Mouse (Mus musculus): ENCODE results near the gene Gm14862. TPM values are rescaled to one million over a fixed set of nuclear protein-coding genes. Genes with fewer than 3 reads are reported as not detected.

Gene Gm14862
- polyA plus RNA-seq, 1 experiment = not detected

GRCm38 (mm10) chrX:9274321-9274720, 17.6 kb upstream of the Gm14862 start:
- Histone ChIP-seq H3K27me3 (ENCODE audit: control insufficient read depth, insufficient read depth, low read length, poor library complexity, severe bottlenecking) (no peaks in the 10 kb centered on the region), H3K4me1 (ENCODE audit: control insufficient read depth, insufficient read depth, low read length) (no peaks in the 10 kb centered on the region), H3K9me3 (replicated peaks; ENCODE audit: control insufficient read depth, insufficient read depth, low read length, poor library complexity, severe bottlenecking) (no peaks in the 10 kb centered on the region), H3K9ac (ENCODE audit: low read depth, poor library complexity, severe bottlenecking) (no peak overlapping the region), H3K36me3 (ENCODE audit: control insufficient read depth, insufficient read depth, low read length, poor library complexity, severe bottlenecking) (no peaks in the 10 kb centered on the region), H3K27ac (ENCODE audit: insufficient read depth, low read length) (no peak overlapping the region), H3K4me3 (ENCODE audit: low read depth, low read length) (no peak overlapping the region)
- TF ChIP-seq CTCF (IDR thresholded peaks at IDR 0.05; ENCODE audit: low read depth, low read length) = no peak
- no peak for TF ChIP-seq EP300 (IDR thresholded peaks at IDR 0.05; ENCODE audit: insufficient read depth, low read depth, low read length)
- TF ChIP-seq POLR2A (IDR thresholded peaks at IDR 0.05; ENCODE audit: insufficient read depth, low read length) = no peak

- H3K27me3 ChIP-seq (ENCODE audit: control insufficient read depth, insufficient read depth, low read length, poor library complexity, severe bottlenecking) = no peaks in the 10 kb centered on the region
- H3K9ac ChIP-seq (ENCODE audit: low read depth, poor library complexity, severe bottlenecking) = peak overlapping the region; percentile 82
- H3K27ac ChIP-seq (ENCODE audit: insufficient read depth, low read length) = no peak overlapping the region
- H3K4me3 ChIP-seq (ENCODE audit: low read depth, low read length) = peak overlapping the region; percentile 97
- no peaks in the 10 kb centered on the region for H3K36me3 ChIP-seq (ENCODE audit: control insufficient read depth, insufficient read depth, low read length, poor library complexity, severe bottlenecking)
- TF ChIP-seq POLR2A (IDR thresholded peaks at IDR 0.05; ENCODE audit: insufficient read depth, low read length) (no peak), EP300 (IDR thresholded peaks at IDR 0.05; ENCODE audit: insufficient read depth, low read depth, low read length) (no peak), CTCF (IDR thresholded peaks at IDR 0.05; ENCODE audit: low read depth, low read length) (no peak)
- no peaks in the 10 kb centered on the region for H3K4me1 ChIP-seq (ENCODE audit: control insufficient read depth, insufficient read depth, low read length)
- H3K9me3 ChIP-seq (replicated peaks; ENCODE audit: control insufficient read depth, insufficient read depth, low read length, poor library complexity, severe bottlenecking) = no peaks in the 10 kb centered on the region
These were observed 16.8 kb upstream of the Gm14862 start for GRCm38 (mm10) chrX:9273377-9274002.

- H3K27ac ChIP-seq (ENCODE audit: insufficient read depth, low read length) = peak within 1 kb of the TSS; percentile 36; the same call in 1 of the 2 replicates
- no peak for TF ChIP-seq EP300 (IDR thresholded peaks at IDR 0.05; ENCODE audit: insufficient read depth, low read depth, low read length)
- no peak for TF ChIP-seq CTCF (IDR thresholded peaks at IDR 0.05; ENCODE audit: low read depth, low read length)
- TF ChIP-seq POLR2A (IDR thresholded peaks at IDR 0.05; ENCODE audit: insufficient read depth, low read length) = no peak
- peak within 1 kb of the TSS; percentile 82 for H3K9ac ChIP-seq (ENCODE audit: low read depth, poor library complexity, severe bottlenecking)
- no peaks in the 10 kb centered on the region for H3K9me3 ChIP-seq (replicated peaks; ENCODE audit: control insufficient read depth, insufficient read depth, low read length, poor library complexity, severe bottlenecking)
- peak within 1 kb of the TSS; percentile 97 for H3K4me3 ChIP-seq (ENCODE audit: low read depth, low read length)
- no peaks in the 10 kb centered on the region for H3K4me1 ChIP-seq (ENCODE audit: control insufficient read depth, insufficient read depth, low read length)
- H3K36me3 ChIP-seq (ENCODE audit: control insufficient read depth, insufficient read depth, low read length, poor library complexity, severe bottlenecking) = no peaks in the 10 kb centered on the region
- no peaks in the 10 kb centered on the region for H3K27me3 ChIP-seq (ENCODE audit: control insufficient read depth, insufficient read depth, low read length, poor library complexity, severe bottlenecking)
These were observed 16.0 kb upstream of the Gm14862 start, which contains the start of gene Xk for GRCm38 (mm10) chrX:9272460-9273361. Gene Xk (plus strand): TSS chrX:9272756.

- Histone ChIP-seq H3K27me3 (ENCODE audit: control insufficient read depth, insufficient read depth, low read length, poor library complexity, severe bottlenecking) (no peaks in the 10 kb centered on the region), H3K4me1 (ENCODE audit: control insufficient read depth, insufficient read depth, low read length) (no peaks in the 10 kb centered on the region), H3K4me3 (ENCODE audit: low read depth, low read length) (peak overlapping the region; percentile 72), H3K36me3 (ENCODE audit: control insufficient read depth, insufficient read depth, low read length, poor library complexity, severe bottlenecking) (no peaks in the 10 kb centered on the region), H3K27ac (ENCODE audit: insufficient read depth, low read length) (peak overlapping the region; percentile 36; the same call in 1 of the 2 replicates), H3K9me3 (replicated peaks; ENCODE audit: control insufficient read depth, insufficient read depth, low read length, poor library complexity, severe bottlenecking) (no peaks in the 10 kb centered on the region), H3K9ac (ENCODE audit: low read depth, poor library complexity, severe bottlenecking) (peak overlapping the region; percentile 82)
- no peak for TF ChIP-seq CTCF (IDR thresholded peaks at IDR 0.05; ENCODE audit: low read depth, low read length)
- no peak for TF ChIP-seq EP300 (IDR thresholded peaks at IDR 0.05; ENCODE audit: insufficient read depth, low read depth, low read length)
- TF ChIP-seq POLR2A (IDR thresholded peaks at IDR 0.05; ENCODE audit: insufficient read depth, low read length) = no peak
These were observed 15.3 kb upstream of the Gm14862 start for GRCm38 (mm10) chrX:9271947-9272459.

- Histone ChIP-seq H3K9ac (ENCODE audit: low read depth, poor library complexity, severe bottlenecking) (no peak overlapping the region), H3K27me3 (ENCODE audit: control insufficient read depth, insufficient read depth, low read length, poor library complexity, severe bottlenecking) (no peaks in the 10 kb centered on the region), H3K4me1 (ENCODE audit: control insufficient read depth, insufficient read depth, low read length) (no peaks in the 10 kb centered on the region), H3K27ac (ENCODE audit: insufficient read depth, low read length) (no peak overlapping the region), H3K36me3 (ENCODE audit: control insufficient read depth, insufficient read depth, low read length, poor library complexity, severe bottlenecking) (no peaks in the 10 kb centered on the region), H3K4me3 (ENCODE audit: low read depth, low read length) (no peak overlapping the region), H3K9me3 (replicated peaks; ENCODE audit: control insufficient read depth, insufficient read depth, low read length, poor library complexity, severe bottlenecking) (no peaks in the 10 kb centered on the region)
- TF ChIP-seq CTCF (IDR thresholded peaks at IDR 0.05; ENCODE audit: low read depth, low read length) = no peak
- TF ChIP-seq POLR2A (IDR thresholded peaks at IDR 0.05; ENCODE audit: insufficient read depth, low read length) = no peak
- TF ChIP-seq EP300 (IDR thresholded peaks at IDR 0.05; ENCODE audit: insufficient read depth, low read depth, low read length) = no peak
These were observed 14.4 kb upstream of the Gm14862 start for GRCm38 (mm10) chrX:9271112-9271511.

Measured in ES-Bruce4 (cell line).